In the genomic region with DNA sequence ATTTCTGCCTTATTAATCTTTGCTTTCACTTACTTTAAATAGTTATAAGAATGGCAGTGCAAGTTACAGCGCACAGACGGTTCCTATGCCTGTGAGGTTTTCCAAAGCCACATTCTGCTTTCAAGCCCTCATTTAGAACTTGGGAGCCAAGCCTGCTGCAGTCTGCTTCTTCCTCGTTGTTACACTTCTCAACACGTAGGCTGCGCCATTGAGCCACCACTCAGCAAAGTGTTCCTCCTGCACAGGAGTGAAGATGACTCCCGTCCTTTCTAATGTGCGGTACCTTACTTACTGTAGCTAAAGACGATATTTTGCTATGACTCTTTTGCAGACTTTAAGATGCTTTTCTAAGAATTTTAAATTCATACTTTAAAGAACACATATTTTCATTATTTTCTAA, we compare ENCODE assay signal across 8 mouse cellular contexts.
DNase-seq lines count a peak whose midpoint lies in the region; ATAC-seq and TF ChIP-seq lines count a peak whose summit lies in the region.

No protein-coding gene starts in this region.

- peak; percentile 81 for TF ChIP-seq CTCF in layer of hippocampus, adult 2 months (conservative IDR thresholded peaks at IDR 0.05)
- peak; percentile 83 for TF ChIP-seq CTCF in brain, embryonic 14.5 days (IDR thresholded peaks at IDR 0.05; ENCODE audit: borderline replicate concordance, extremely low read depth, insufficient read depth, insufficient read length)

- DNase-seq in layer of hippocampus, adult 2 months (ENCODE audit: low spot score in 2 of 2), result peak; percentile 11 to 34
- no peak for DNase-seq in layer of hippocampus, adult 9-11 months
- peak; percentile 34 for DNase-seq in MEL-GATA-1-ER (ENCODE audit: extremely low read depth, low read depth)
- DNase-seq in brain, embryonic 14.5 days (ENCODE audit: low read depth), result peak; percentile 94
- DNase-seq in gastrocnemius, postnatal 10 days, result peak; percentile 52
- DNase-seq in left cerebral cortex, postnatal 36 days (ENCODE audit: low spot score in 2 of 2), result peak; percentile 26 to 28
- DNase-seq in naive thymus-derived CD4-positive, alpha-beta T cell, adult 2 months (ENCODE audit: low read depth), result peak; percentile 17

- TF ChIP-seq POLR2A in brain, embryonic 14.5 days (IDR thresholded peaks at IDR 0.05; ENCODE audit: borderline replicate concordance, extremely low read depth, insufficient read depth, insufficient read length, poor library complexity, severe bottlenecking), result no peak

- ATAC-seq in activated CD4-positive, CD25-positive, alpha-beta regulatory T cell, adult 4 months, result no peak

- intact Hi-C loops in left cerebral cortex, postnatal 36 days (cut with DNase I), result loop anchor here (5.0 to 10.0 kb wide), 2 partner anchors 328 to 721 kb away; partner anchors contain the start of gene Tcf7l2

- H3K27ac ChIP-seq in layer of hippocampus, adult 2 months, result no peak overlapping the region

- H3K4me3 ChIP-seq in layer of hippocampus, adult 2 months, result no peak overlapping the region
